Mouse (Mus musculus): ENCODE results near the gene Il17re. TPM values are rescaled to one million over a fixed set of nuclear protein-coding genes. Genes with fewer than 3 reads are reported as not detected.

The Il17re gene
- total and polyA plus RNA-seq, 2 experiments from 2014 or later: 0.10 to 0.75 TPM

DNA sequence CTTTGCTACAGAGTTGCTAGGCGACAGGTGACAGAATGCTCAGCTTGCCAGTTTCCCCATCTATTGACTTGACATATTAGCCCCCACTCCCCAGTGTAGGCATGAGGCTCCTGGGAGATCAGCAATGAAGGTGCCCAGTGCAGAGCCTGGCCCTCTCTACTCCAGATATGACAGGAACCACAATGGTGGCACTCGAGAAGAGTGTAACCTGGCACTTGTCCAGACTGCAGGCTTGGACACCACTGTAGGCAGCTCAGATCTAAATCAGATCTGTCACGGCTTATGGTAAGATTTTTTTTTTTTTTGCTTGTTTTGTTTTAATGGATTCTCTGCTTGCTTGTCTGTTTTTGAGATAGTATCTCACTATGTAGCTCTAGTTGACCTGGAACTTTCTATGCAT is 24.6 kb upstream of the Il17re start:
- 54% methylated on average over 3 of the region's 3 CpGs for WGBS
- Histone ChIP-seq H3K9ac (replicated peaks; ENCODE audit: low read length) (no peak overlapping the region), H3K27me3 (ENCODE audit: insufficient read depth, low read length) (no peaks in the 10 kb centered on the region), H3K4me1 (ENCODE audit: insufficient read depth, low read length) (no peaks in the 10 kb centered on the region), H3K9me3 (ENCODE audit: low read length) (no peaks in the 10 kb centered on the region), H3K4me2 (ENCODE audit: low read depth, low read length) (no peak overlapping the region), H3K4me3 (ENCODE audit: low read length) (no peak overlapping the region), H3K27ac (no peak overlapping the region), H3K36me3 (ENCODE audit: insufficient read depth, low read length) (no peaks in the 10 kb centered on the region)
- no peak for TF ChIP-seq CTCF (IDR thresholded peaks at IDR 0.05; ENCODE audit: low read depth)
- no peak for ATAC-seq
- no peak for DNase-seq (ENCODE audit: low spot score)

DNA sequence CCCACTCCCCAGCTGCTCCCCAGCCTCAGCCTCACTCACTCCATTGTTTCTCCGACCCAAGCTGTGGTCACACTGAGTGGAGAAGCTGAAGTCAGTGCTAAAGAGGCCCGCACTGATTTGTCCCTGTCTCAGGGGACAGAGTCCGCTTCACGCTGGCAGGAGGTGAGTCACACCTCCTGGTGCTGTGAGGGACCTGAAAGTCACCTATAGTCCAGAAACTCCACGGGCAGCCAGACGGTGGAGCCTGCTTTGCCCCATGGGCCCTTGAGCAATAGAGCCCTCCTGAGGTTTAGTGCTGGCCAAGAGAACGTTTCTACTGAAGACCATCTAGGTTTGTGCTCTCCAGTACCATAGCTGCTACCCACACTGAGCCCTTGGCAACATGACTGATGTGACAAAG is 23.6 kb upstream of the Il17re start:
- Histone ChIP-seq H3K27ac (no peak overlapping the region), H3K36me3 (ENCODE audit: insufficient read depth, low read length) (no peaks in the 10 kb centered on the region), H3K27me3 (ENCODE audit: insufficient read depth, low read length) (no peaks in the 10 kb centered on the region), H3K4me3 (ENCODE audit: low read length) (no peak overlapping the region), H3K4me1 (ENCODE audit: insufficient read depth, low read length) (no peaks in the 10 kb centered on the region), H3K9me3 (ENCODE audit: low read length) (no peaks in the 10 kb centered on the region), H3K4me2 (ENCODE audit: low read depth, low read length) (no peak overlapping the region), H3K9ac (replicated peaks; ENCODE audit: low read length) (no peak overlapping the region)
- no peak for ATAC-seq
- 77% methylated on average over 7 of the region's 7 CpGs for WGBS
- DNase-seq (ENCODE audit: low spot score): no peak
- no peak for TF ChIP-seq CTCF (IDR thresholded peaks at IDR 0.05; ENCODE audit: low read depth)

DNA sequence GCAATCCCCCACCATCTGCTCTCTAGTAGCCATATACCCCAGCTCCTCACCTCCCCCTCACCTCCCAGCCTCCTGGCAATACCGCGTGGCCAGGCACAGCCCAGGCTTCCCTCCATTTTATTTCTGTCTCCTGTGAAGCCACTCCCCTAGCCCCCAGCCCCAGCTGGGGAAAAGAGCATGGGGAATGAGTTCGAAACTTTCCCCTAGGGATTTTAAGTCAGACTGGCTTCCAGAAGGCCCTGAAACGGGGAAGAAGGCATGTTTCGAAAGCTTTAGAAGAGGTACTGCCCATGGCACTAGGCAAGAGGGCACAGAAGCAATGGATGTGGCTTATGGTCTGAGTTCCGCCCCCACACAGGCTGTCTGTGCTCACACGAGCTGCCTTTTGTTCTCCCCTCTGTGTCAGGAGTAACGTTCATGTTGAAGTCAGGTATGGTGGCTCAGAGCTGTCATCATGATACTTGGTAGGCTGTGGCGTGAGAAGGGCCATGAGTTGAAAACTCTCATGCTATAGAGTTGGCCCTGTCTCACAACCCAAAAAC is 22.5 kb upstream of the Il17re start, which contains the start of gene Cidec:
Gene Cidec (minus strand): TSS at position 97 of the 542 bp plus-strand sequence.
- no peaks in the 10 kb centered on the region for H3K4me1 ChIP-seq (ENCODE audit: insufficient read depth, low read length)
- 78% methylated on average over 9 of the region's 9 CpGs for WGBS
- H3K4me3 ChIP-seq (ENCODE audit: low read length): no peak within 1 kb of the TSS
- H3K9ac ChIP-seq (replicated peaks; ENCODE audit: low read length): no peak within 1 kb of the TSS
- DNase-seq (ENCODE audit: low spot score) (no peak), ATAC-seq (no peak)
- H3K9me3 ChIP-seq (ENCODE audit: low read length): no peaks in the 10 kb centered on the region
- no peaks in the 10 kb centered on the region for H3K27me3 ChIP-seq (ENCODE audit: insufficient read depth, low read length)
- H3K36me3 ChIP-seq (ENCODE audit: insufficient read depth, low read length): no peaks in the 10 kb centered on the region
- no peak for TF ChIP-seq CTCF (IDR thresholded peaks at IDR 0.05; ENCODE audit: low read depth)
- no peak within 1 kb of the TSS for H3K27ac ChIP-seq
- no peak within 1 kb of the TSS for H3K4me2 ChIP-seq (ENCODE audit: low read depth, low read length)

DNA sequence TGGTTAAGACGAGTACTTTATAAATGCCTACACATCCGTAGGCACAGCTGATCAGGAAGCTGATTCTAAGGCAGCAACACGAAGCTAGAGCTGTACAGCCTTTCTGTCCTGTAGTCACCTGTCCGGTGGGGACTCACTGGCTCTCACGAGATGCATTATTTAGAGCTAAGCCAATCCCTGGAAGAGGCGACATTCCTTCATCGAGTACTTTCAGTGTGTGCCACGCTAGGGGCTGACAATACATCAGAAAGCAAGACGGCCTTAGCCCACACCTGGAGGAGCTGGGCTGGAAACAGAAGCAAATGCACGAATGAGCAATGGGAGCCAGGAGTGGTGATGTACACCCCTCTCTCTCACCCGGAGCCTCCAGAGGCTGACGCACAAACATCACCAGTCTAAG is 21.1 kb upstream of the Il17re start:
- H3K4me3 ChIP-seq (ENCODE audit: low read length): no peak overlapping the region
- H3K4me2 ChIP-seq (ENCODE audit: low read depth, low read length): no peak overlapping the region
- H3K27me3 ChIP-seq (ENCODE audit: insufficient read depth, low read length): no peaks in the 10 kb centered on the region
- H3K9me3 ChIP-seq (ENCODE audit: low read length): no peaks in the 10 kb centered on the region
- no peak overlapping the region for H3K9ac ChIP-seq (replicated peaks; ENCODE audit: low read length)
- no peak for DNase-seq (ENCODE audit: low spot score)
- 77% methylated on average over 12 of the region's 12 CpGs for WGBS
- no peak for TF ChIP-seq CTCF (IDR thresholded peaks at IDR 0.05; ENCODE audit: low read depth)
- no peaks in the 10 kb centered on the region for H3K4me1 ChIP-seq (ENCODE audit: insufficient read depth, low read length)
- no peak for ATAC-seq
- no peaks in the 10 kb centered on the region for H3K36me3 ChIP-seq (ENCODE audit: insufficient read depth, low read length)
- H3K27ac ChIP-seq: no peak overlapping the region

GRCm38 (mm10) chr6:113438721-113439430 is 19.4 kb upstream of the Il17re start:
- H3K4me2 ChIP-seq (ENCODE audit: low read depth, low read length): no peak overlapping the region
- no peaks in the 10 kb centered on the region for H3K9me3 ChIP-seq (ENCODE audit: low read length)
- no peak overlapping the region for H3K4me3 ChIP-seq (ENCODE audit: low read length)
- no peak overlapping the region for H3K9ac ChIP-seq (replicated peaks; ENCODE audit: low read length)
- ATAC-seq (no peak), DNase-seq (ENCODE audit: low spot score) (no peak)
- H3K27ac ChIP-seq: no peak overlapping the region
- no peaks in the 10 kb centered on the region for H3K36me3 ChIP-seq (ENCODE audit: insufficient read depth, low read length)
- 64% methylated on average over 12 of the region's 12 CpGs for WGBS
- 0 out of 2 replicates have a peak, but pooled peaks cover 3% of the 10 kb centered on the region for H3K4me1 ChIP-seq (ENCODE audit: insufficient read depth, low read length)
- no peak for TF ChIP-seq CTCF (IDR thresholded peaks at IDR 0.05; ENCODE audit: low read depth)
- H3K27me3 ChIP-seq (ENCODE audit: insufficient read depth, low read length): no peaks in the 10 kb centered on the region

DNA sequence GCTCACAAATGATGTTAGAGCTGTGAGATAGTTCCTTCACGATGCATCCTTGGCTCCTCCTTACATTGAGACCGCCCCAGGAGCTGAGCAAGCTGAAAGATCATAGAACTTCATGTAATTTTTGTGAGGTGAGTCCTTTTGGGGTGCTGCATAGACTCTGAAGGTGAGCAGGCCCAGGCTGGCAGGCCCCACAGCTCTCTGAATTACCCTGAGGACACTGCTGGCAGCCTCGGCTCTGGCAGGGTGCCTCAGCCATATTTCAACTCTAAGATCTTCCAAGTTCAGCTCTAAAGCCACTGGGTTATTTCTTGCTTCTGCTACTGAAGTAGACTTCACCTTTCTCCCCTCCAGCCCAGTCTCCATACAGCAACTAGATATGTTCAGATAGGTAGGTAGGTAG is 17.6 kb upstream of the Il17re start:
- H3K9me3 ChIP-seq (ENCODE audit: low read length): no peaks in the 10 kb centered on the region
- H3K4me3 ChIP-seq (ENCODE audit: low read length): no peak overlapping the region
- no peak for ATAC-seq
- no peak overlapping the region for H3K4me2 ChIP-seq (ENCODE audit: low read depth, low read length)
- H3K4me1 ChIP-seq (ENCODE audit: insufficient read depth, low read length): 0 out of 2 replicates have a peak, but pooled peaks cover 3% of the 10 kb centered on the region
- TF ChIP-seq CTCF (IDR thresholded peaks at IDR 0.05; ENCODE audit: low read depth): no peak
- H3K36me3 ChIP-seq (ENCODE audit: insufficient read depth, low read length): no peaks in the 10 kb centered on the region
- no peak for DNase-seq (ENCODE audit: low spot score)
- H3K9ac ChIP-seq (replicated peaks; ENCODE audit: low read length): no peak overlapping the region
- no peaks in the 10 kb centered on the region for H3K27me3 ChIP-seq (ENCODE audit: insufficient read depth, low read length)
- H3K27ac ChIP-seq: no peak overlapping the region
- WGBS: 88% methylated on average over 3 of the region's 3 CpGs

- H3K9ac ChIP-seq (replicated peaks; ENCODE audit: low read length): no peak overlapping the region
- DNase-seq (ENCODE audit: low spot score) (peak; percentile 90), ATAC-seq (no peak)
- H3K4me1 ChIP-seq (ENCODE audit: insufficient read depth, low read length): 0 out of 2 replicates have a peak, but pooled peaks cover 3% of the 10 kb centered on the region
- H3K27me3 ChIP-seq (ENCODE audit: insufficient read depth, low read length): no peaks in the 10 kb centered on the region
- WGBS: 56% methylated on average over 7 of the region's 7 CpGs
- H3K9me3 ChIP-seq (ENCODE audit: low read length): no peaks in the 10 kb centered on the region
- no peak overlapping the region for H3K4me2 ChIP-seq (ENCODE audit: low read depth, low read length)
- no peak overlapping the region for H3K27ac ChIP-seq
- TF ChIP-seq CTCF (IDR thresholded peaks at IDR 0.05; ENCODE audit: low read depth): peak; percentile 87
- no peak overlapping the region for H3K4me3 ChIP-seq (ENCODE audit: low read length)
- H3K36me3 ChIP-seq (ENCODE audit: insufficient read depth, low read length): no peaks in the 10 kb centered on the region
These were observed 17.1 kb upstream of the Il17re start for GRCm38 (mm10) chr6:113441147-113441680.
